Mouse (Mus musculus) neural tube, embryonic 11.5 days (tissue): ENCODE measurements around the gene 4931414P19Rik. TPM values are rescaled to one million over a fixed set of nuclear protein-coding genes. Genes with fewer than 3 reads are reported as not detected.
A peak's percentile ranks its signal among the peaks of the same experiment; 100 is the strongest.

ENCODE experiments used
- ATAC-seq: fragments of 200-750 bp; cut with Nextera tagmentation; 2 replicates; pipeline ENCODE4 v1.8.0; 2017; ENCODE audit warnings: moderate number of reproducible peaks, mild to moderate bottlenecking, moderate TSS enrichment, moderate library complexity; ENCODE audit not compliant: insufficient read depth, low FRiP score, low TSS enrichment
- DNase-seq: peaks from one replicate; pipeline ENCODE4 v3.0.0-alpha.2; 2015; ENCODE audit warnings: low spot score
- H3K27ac ChIP-seq: fragments of 300-500 bp; sonication (generic); 2 replicates; pipeline ENCODE4 v1.5.1; 2014; ENCODE audit warnings: low read depth, mild to moderate bottlenecking, low read length
- H3K27me3 ChIP-seq: fragments of 300-500 bp; sonication (generic); 2 replicates; pipeline ENCODE4 v1.6.1; 2014; ENCODE audit warnings: mild to moderate bottlenecking, low read length, mixed read lengths; ENCODE audit not compliant: control insufficient read depth, insufficient read depth
- H3K36me3 ChIP-seq: fragments of 300-500 bp; sonication (generic); 2 replicates; pipeline ENCODE4 v1.6.1; 2014; ENCODE audit warnings: mild to moderate bottlenecking, low read length, moderate library complexity, mixed read lengths; ENCODE audit not compliant: control insufficient read depth, insufficient read depth
- H3K4me1 ChIP-seq: fragments of 300-500 bp; sonication (generic); 2 replicates; pipeline ENCODE4 v1.6.1; 2014; ENCODE audit warnings: low read length, mixed read lengths; ENCODE audit not compliant: control insufficient read depth, insufficient read depth
- H3K4me2 ChIP-seq: fragments of 300-500 bp; sonication (generic); 2 replicates; pipeline ENCODE4 v1.6.1; 2014; ENCODE audit warnings: low read depth, mild to moderate bottlenecking, moderate library complexity
- H3K4me3 ChIP-seq: fragments of 300-500 bp; sonication (generic); 2 replicates; pipeline ENCODE4 v1.5.1; 2014; ENCODE audit warnings: low read depth, low read length
- H3K9ac ChIP-seq: fragments of 300-500 bp; sonication (generic); 2 replicates; pipeline ENCODE4 v1.6.1; 2014; ENCODE audit warnings: mild to moderate bottlenecking, low read length
- H3K9me3 ChIP-seq: fragments of 300-500 bp; sonication (generic); 2 replicates; pipeline ENCODE4 v1.6.1; 2016; ENCODE audit warnings: low read length; ENCODE audit not compliant: control insufficient read depth
- WGBS: fragments of 180-500 bp; shearing (Covaris S2); extraction: QIAGEN DNeasy Blood & Tissue Kit; methylation state at CpG from one replicate; pipeline ENCODE4 v1.1.7; 2014; 5-methylcytosine and 5-hydroxymethylcytosine counted together
- polyA plus RNA-seq: library from polyadenylated mRNA; unstranded; fragments of >200 nt; fragmentation: Nextera tagmentation; extraction: Ambion mirVana; gene quantifications from 2 replicates; pipeline ENCODE4 v1.2.1, GENCODE M21; 2014

Gene 4931414P19Rik
- polyA plus RNA-seq, 1 experiment from 2014 or later, result 8.1 TPM

- H3K36me3 ChIP-seq, result peaks cover 8% of the 10 kb centered on the region
- H3K9ac ChIP-seq, result peak overlapping the region; percentile 89
- DNase-seq, result no peak
- no peaks in the 10 kb centered on the region for H3K9me3 ChIP-seq
- peaks cover 25% of the 10 kb centered on the region for H3K4me1 ChIP-seq
- peak overlapping the region; percentile 66 for H3K4me2 ChIP-seq
- H3K27ac ChIP-seq, result no peak overlapping the region
- no peaks in the 10 kb centered on the region for H3K27me3 ChIP-seq
- ATAC-seq, result no peak
- under 1% methylated on average over 8 of the region's 8 CpGs for WGBS
- H3K4me3 ChIP-seq, result peak overlapping the region; percentile 79
Observed at GRCm38 (mm10) chr14:54575031-54575430, 30.8 kb downstream of the 4931414P19Rik start.

- Histone ChIP-seq H3K9ac (peak overlapping the region; percentile 35), H3K9me3 (no peaks in the 10 kb centered on the region), H3K27ac (no peak overlapping the region), H3K36me3 (peaks cover 10% of the 10 kb centered on the region), H3K27me3 (no peaks in the 10 kb centered on the region), H3K4me2 (peak overlapping the region; percentile 66), H3K4me1 (peaks cover 27% of the 10 kb centered on the region), H3K4me3 (peak overlapping the region; percentile 79)
- ATAC-seq (no peak), DNase-seq (no peak)
- WGBS, result 19% methylated on average over 4 of the region's 4 CpGs
Observed at GRCm38 (mm10) chr14:54574253-54574652, 31.5 kb downstream of the 4931414P19Rik start.

- Histone ChIP-seq H3K27ac (no peak overlapping the region; the same call in 1 of the 2 replicates), H3K4me3 (peak overlapping the region; percentile 79), H3K27me3 (no peaks in the 10 kb centered on the region), H3K9ac (peak overlapping the region; percentile 26; the same call in 1 of the 2 replicates), H3K4me1 (peaks cover 27% of the 10 kb centered on the region), H3K9me3 (no peaks in the 10 kb centered on the region), H3K36me3 (peaks cover 14% of the 10 kb centered on the region), H3K4me2 (peak overlapping the region; percentile 66)
- ATAC-seq, result peak; percentile 35; the same call in 1 of the 2 replicates
- WGBS, result 9% methylated on average over 14 of the region's 14 CpGs
- DNase-seq, result peak; percentile 73
Observed at GRCm38 (mm10) chr14:54572790-54573736, 32.7 kb downstream of the 4931414P19Rik start.

- Histone ChIP-seq H3K9ac (no peak overlapping the region), H3K9me3 (no peaks in the 10 kb centered on the region), H3K36me3 (peaks cover 14% of the 10 kb centered on the region), H3K4me2 (peak overlapping the region; percentile 66; the same call in 1 of the 2 replicates), H3K27me3 (no peaks in the 10 kb centered on the region), H3K4me3 (no peak overlapping the region), H3K4me1 (peaks cover 27% of the 10 kb centered on the region), H3K27ac (no peak overlapping the region)
- 82% methylated on average over 4 of the region's 4 CpGs for WGBS
- ATAC-seq (no peak), DNase-seq (no peak)
Observed at GRCm38 (mm10) chr14:54572122-54572521, 33.7 kb downstream of the 4931414P19Rik start.

- peaks cover 14% of the 10 kb centered on the region for H3K36me3 ChIP-seq
- H3K9ac ChIP-seq, result no peak overlapping the region
- WGBS, result 66% methylated on average over 17 of the region's 17 CpGs
- no peak overlapping the region for H3K4me3 ChIP-seq
- H3K27ac ChIP-seq, result no peak overlapping the region
- H3K4me2 ChIP-seq, result no peak overlapping the region
- peak; percentile 38 for DNase-seq
- H3K9me3 ChIP-seq, result no peaks in the 10 kb centered on the region
- no peak for ATAC-seq
- H3K27me3 ChIP-seq, result no peaks in the 10 kb centered on the region
- H3K4me1 ChIP-seq, result peaks cover 24% of the 10 kb centered on the region
Observed at GRCm38 (mm10) chr14:54569451-54570392, 36.1 kb downstream of the 4931414P19Rik start.

- Histone ChIP-seq H3K36me3 (peaks cover 14% of the 10 kb centered on the region), H3K4me3 (no peak overlapping the region), H3K27me3 (no peaks in the 10 kb centered on the region), H3K4me1 (peaks cover 17% of the 10 kb centered on the region), H3K27ac (no peak overlapping the region), H3K9me3 (no peaks in the 10 kb centered on the region), H3K9ac (no peak overlapping the region), H3K4me2 (no peak overlapping the region)
- DNase-seq (peak; percentile 75), ATAC-seq (no peak)
- 77% methylated on average over 15 of the region's 15 CpGs for WGBS
Observed at GRCm38 (mm10) chr14:54568694-54569414, 36.9 kb downstream of the 4931414P19Rik start.

GRCm38 (mm10) chr14:54560527-54561242, 45.1 kb downstream of the 4931414P19Rik start:
- Histone ChIP-seq H3K4me1 (no peaks in the 10 kb centered on the region), H3K27ac (no peak overlapping the region), H3K9ac (no peak overlapping the region), H3K9me3 (no peaks in the 10 kb centered on the region), H3K36me3 (no peaks in the 10 kb centered on the region), H3K4me3 (no peak overlapping the region), H3K4me2 (no peak overlapping the region), H3K27me3 (no peaks in the 10 kb centered on the region)
- no peak for DNase-seq
- 90% methylated on average over 14 of the region's 14 CpGs for WGBS
- no peak for ATAC-seq
